Mouse (Mus musculus): ENCODE data around the gene Iqschfp.

DNA sequence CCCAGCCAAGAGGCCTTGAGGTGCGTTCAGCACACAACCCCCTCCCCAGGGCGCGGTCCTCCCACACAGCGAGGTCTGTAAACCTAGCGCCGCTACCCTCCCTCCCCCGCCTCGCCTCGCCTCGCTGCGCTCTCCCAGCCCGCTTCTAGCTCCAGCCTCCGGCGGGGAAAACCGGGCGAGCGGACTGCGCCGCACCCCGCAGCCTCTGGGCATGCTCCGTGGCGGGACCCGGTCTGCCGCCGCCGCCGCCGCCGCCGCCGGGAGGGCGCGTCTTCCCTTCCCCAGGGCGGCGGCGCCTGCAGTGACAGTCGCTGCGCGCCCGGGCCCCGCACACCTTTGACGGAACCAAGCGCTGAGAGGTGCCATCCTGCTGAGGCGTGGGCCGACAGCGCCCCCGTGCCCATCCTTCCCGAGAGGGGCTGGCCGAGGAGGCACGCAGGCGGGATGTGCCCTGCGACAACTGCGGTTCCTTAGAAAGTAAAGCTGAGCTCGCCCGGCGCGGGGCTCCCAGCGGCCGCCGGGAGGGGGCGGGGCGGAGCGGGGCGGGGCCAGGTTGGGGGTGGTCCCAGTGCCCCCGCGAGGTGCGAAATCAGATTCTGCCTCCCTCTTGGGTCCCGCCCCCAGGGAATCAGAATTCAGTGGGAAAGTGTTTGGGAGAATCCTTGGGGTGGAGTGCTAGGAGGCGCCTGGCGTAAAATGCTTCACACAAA is 601.7 kb downstream of the Iqschfp start:
- peak; percentile 31 for TF ChIP-seq CTCF (IDR thresholded peaks at IDR 0.05; ENCODE audit: control insufficient read depth, insufficient read depth, insufficient read length)
- no peak for TF ChIP-seq MYOG (IDR thresholded peaks at IDR 0.05; ENCODE audit: control insufficient read depth, extremely low read depth, insufficient read length)
- TF ChIP-seq CEBPB (IDR thresholded peaks at IDR 0.05; ENCODE audit: low read depth): no peak
- no peak for TF ChIP-seq FOSL1 (IDR thresholded peaks at IDR 0.05; ENCODE audit: insufficient read depth, low read length, poor library complexity, severe bottlenecking)
- TF ChIP-seq MAX (IDR thresholded peaks at IDR 0.05): peak; percentile 35
- no peak for TF ChIP-seq MYOD1 (IDR thresholded peaks at IDR 0.05; ENCODE audit: control insufficient read depth, insufficient read length, low read depth)

All from C2C12 (cell line).